Mouse (Mus musculus): ENCODE data around the gene Gpr55.
A peak's percentile ranks its signal among the peaks of the same experiment; 100 is the strongest.
"Not testable (repeated sequence)": the region's sequence is repeated elsewhere in the genome, so short reads cannot be mapped to it uniquely, and the experiment has no call there.

Gene Gpr55

GRCm38 (mm10) chr1:85960873-85961272 is at the start of gene Gpr55:
Gene Gpr55, minus strand, starts transcription at chr1:85961007.
- no peak for DNase-seq (ENCODE audit: low spot score in 2 of 2)

GRCm38 (mm10) chr1:86007778-86008177 is 47.0 kb upstream of the Gpr55 start:
- peak; percentile 50 to 72 for DNase-seq (ENCODE audit: low spot score in 2 of 2)

DNA sequence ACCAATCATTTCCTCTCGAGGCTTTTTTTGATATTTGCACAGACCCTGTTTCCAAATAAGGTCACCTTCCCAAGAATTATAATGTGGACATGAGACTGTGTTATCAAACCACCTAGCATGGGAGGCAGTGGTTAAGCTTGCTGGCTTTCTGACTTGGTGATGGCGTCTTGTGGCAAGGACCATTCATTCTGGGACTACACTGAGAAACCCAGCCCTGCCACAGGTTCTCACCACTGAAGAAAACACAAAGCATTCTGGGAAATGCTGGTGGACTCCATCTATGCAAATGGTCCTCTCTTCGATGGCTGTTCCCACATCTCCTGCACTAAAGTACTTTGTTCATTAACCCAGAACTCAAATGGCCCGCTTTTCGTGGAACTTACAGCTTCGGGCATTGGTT is 45.2 kb upstream of the Gpr55 start:
- DNase-seq (ENCODE audit: low spot score in 2 of 2): no peak

DNA sequence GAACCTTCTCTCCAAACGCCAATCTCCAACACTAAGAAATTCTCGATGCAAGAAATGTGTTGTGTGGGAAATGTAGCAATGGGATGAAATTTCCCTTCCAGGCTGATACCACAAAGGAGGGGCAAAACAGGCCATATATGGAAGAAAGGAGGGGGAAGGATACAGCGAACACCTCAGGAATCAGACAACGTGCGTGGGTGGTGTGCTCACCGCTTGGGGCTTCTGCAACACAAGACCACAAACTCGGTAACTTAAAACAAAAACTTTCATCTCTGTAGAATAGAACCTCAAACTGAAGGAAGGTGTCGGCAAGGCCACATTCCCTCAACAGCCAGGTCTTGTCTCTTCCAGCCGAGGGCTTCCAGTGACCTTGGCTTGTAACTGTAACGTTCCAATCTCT is 44.7 kb upstream of the Gpr55 start:
- DNase-seq (ENCODE audit: low spot score in 2 of 2): no peak

- DNase-seq (ENCODE audit: low spot score in 2 of 2): no peak
Observed at GRCm38 (mm10) chr1:85999853-86000570, 39.2 kb upstream of the Gpr55 start.

DNA sequence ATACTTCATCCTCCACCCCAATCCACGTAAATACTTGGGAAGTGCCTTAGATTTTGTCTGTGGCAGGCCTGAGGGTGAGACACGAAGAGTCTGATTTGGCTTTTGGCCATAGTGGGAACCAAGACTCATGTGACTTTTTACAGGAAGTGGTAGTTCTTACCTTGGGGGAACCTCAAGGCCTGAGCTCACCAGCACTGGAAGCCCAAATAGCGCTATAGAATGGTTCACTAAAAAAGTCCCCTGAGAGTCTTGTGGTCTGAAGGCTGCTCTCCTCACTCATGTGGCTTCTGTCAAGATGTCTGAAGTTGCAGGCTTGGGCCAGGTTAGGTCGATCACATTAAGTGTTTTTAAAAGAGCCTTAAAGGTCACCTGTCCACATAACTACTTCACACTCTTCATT is 37.2 kb upstream of the Gpr55 start:
- no peak for DNase-seq (ENCODE audit: low spot score in 2 of 2)

DNA sequence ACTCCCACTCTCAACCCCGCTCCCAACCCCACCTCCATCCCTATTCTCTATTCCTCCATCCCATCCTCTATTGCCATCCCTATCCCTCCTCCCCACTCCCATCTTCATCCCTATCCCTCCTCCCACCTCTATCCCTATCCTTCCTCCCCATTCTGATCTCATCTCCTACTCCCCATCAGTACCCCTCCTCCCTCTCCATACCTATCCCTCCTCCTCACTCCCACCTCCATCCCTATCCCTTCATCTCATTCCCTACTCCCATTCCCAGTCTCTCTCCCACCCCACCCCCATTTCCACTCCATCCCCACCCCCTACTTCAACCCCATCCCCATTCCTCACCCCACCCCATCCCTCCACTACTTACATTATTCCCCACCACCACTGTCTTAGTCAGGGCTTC is 36.4 kb upstream of the Gpr55 start:
- no peak for DNase-seq (ENCODE audit: low spot score in 2 of 2)

- DNase-seq (ENCODE audit: low spot score in 2 of 2): no peak
Observed at GRCm38 (mm10) chr1:85993541-85993940, 32.7 kb upstream of the Gpr55 start.

DNA sequence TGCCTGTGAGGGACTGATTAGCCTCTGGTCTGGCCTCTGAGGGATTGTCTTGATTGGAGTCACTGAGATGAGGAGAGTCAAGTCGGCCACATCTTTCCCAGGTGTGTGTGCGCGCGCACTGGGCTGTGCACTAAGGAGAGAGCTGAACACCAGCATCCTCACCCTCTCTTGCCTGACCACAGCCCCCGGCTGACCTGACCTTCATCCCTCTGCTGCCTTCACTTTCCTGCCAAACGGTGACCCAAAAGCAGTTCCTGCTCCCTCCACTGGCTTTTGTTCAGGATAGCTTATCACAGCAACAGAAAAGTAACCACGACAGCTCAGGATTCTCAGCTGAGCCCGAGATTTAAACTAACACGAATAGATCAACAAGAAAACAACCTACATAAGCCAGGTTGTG is 31.4 kb upstream of the Gpr55 start:
- DNase-seq (ENCODE audit: low spot score in 2 of 2): no peak

- DNase-seq (ENCODE audit: low spot score in 2 of 2): not testable (repeated sequence)
Observed at GRCm38 (mm10) chr1:85988882-85989281, 28.1 kb upstream of the Gpr55 start.

GRCm38 (mm10) chr1:85988351-85988750 is 27.5 kb upstream of the Gpr55 start:
- DNase-seq (ENCODE audit: low spot score in 2 of 2): no peak

- DNase-seq (ENCODE audit: low spot score in 2 of 2): no peak
Observed at GRCm38 (mm10) chr1:85985784-85986183, 25.0 kb upstream of the Gpr55 start.

DNA sequence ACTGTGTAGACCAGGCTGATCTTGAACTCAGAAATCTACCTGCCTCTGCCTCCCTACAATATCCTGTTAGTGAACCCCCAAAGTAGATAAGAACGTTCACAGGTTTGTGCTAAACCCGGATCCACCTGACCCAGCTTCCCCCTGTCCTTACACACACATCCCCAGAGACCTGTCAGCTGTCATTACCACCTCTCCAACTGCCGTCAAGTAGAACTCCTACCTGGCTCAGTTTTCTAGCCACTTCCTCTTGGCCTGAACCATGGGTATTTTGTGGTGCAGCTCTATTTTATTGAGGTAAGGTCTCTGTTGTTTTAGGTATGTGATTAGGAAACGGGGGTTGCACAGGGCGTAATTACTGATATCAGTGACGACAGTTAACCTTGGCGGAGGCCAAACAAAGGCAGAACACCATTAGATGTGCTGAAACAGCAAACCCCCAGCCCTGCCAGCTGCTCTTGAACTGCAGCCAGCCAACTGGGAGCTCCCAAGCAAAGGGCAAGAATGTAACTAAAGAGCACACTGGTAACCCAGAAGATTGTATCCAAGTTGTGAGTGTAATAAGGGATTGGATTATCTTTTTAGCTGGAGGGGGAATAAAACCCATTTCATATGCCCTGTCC is 21.0 kb upstream of the Gpr55 start:
- peak in 1 of 2 experiments; percentile 11 for DNase-seq (ENCODE audit: low spot score in 2 of 2)

DNA sequence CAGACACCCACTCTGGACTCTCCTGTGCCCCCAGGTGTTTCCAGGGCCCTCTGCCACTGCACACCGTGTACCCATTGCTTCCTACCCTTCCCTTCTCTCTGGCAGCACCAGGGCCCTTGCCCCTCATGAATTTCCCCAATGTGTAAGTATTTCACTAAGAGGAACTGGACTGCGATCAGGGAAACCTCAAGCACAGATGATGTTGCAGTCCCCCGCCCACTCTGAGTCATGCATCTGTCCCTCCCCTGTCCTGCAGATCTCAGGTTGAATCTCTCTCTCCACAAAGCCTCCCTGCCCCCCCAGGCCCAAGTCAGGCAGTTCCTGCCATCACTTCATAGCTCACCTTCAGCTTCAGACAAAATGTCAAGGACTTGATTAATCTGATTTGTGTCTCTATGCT is 16.9 kb upstream of the Gpr55 start:
- DNase-seq (ENCODE audit: low spot score in 2 of 2): no peak

DNA sequence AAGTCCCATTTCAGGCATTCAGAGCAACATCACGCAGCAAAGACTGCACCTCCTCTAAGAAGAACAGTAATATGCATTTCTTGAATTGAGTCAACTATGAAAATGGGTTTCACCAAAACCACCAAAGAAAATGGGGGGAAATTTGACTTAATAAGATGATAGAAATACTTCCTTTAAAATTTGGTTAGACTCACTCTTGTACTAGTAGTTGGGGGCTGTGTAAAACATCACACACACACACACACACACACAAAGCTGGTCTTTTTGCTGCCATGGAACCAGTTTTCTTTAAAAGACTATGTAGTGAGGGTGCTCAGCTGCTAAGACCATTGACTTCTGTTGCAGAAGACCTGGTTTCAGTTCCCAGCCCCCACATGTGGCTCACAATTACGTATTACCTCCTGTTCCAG is 12.7 kb upstream of the Gpr55 start:
- no peak for DNase-seq (ENCODE audit: low spot score in 2 of 2)

GRCm38 (mm10) chr1:85972341-85972740 is 11.5 kb upstream of the Gpr55 start:
- DNase-seq (ENCODE audit: low spot score in 2 of 2): no peak

DNA sequence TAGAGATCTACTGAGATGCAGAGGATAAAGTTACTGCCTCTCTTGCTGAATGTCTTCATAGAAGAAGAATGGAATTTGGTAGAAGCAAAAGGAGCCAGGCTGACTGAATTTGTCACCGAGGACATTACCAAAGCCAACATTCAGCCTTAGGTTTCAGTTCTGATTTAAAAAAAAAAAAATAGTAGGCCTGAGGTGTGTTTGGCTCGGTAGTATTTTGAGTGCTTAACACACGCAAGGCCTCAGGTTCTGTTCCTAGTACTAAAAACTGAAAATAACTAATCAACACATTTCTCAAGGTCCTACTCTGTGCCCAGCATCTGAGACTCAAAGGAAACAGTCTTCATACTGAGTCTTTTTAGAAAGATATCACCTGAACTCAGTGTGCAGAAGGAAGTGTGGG is 10.3 kb upstream of the Gpr55 start:
- DNase-seq (ENCODE audit: low spot score in 2 of 2): no peak

GRCm38 (mm10) chr1:85969519-85969918 is 8.7 kb upstream of the Gpr55 start:
- DNase-seq (ENCODE audit: low spot score in 2 of 2): no peak

- DNase-seq (ENCODE audit: low spot score in 2 of 2): no peak
Observed at GRCm38 (mm10) chr1:85969081-85969480, 8.3 kb upstream of the Gpr55 start.

- DNase-seq (ENCODE audit: low spot score in 2 of 2): no peak
Observed at GRCm38 (mm10) chr1:85965856-85966255, 5.0 kb upstream of the Gpr55 start.

DNA sequence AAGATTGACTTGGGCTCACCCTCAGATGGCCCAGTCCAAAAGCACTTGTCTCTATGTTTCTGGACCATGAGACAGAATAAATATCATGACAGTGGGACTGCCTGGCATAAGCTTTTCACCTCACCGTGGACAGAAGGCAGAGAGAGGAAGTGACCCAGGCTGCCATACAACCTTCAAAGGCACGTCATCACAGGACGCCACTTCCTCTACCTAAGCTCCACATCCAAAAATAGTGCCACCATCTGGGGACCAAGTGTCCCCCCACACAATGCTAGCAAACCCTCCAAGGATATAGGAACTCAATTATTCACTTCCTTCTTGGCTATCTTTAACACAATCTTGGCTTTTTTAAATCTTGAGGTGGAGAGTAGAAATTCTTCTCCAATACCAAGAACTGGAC is 1.3 kb upstream of the Gpr55 start:
- no peak for DNase-seq (ENCODE audit: low spot score in 2 of 2)

DNA sequence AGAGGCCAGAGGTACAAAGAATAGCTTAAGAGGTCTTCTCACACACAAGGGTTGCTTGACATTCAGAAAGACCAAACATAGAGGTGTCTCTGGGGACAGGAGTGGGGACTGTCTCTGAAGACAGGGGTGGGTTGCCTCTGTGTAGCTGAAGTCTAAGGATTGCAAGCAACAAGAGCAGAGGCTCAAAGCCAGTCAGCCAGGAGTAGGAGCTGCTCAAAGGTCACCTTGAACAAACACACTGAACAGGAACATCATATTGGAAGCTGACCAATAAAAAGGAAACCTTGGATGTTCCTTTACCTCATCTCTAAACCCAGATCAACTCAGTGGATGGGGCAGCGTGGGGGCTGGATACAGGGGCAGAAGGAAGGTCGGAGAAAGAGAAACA is 924 bp downstream of the Gpr55 start:
- DNase-seq (ENCODE audit: low spot score in 2 of 2): no peak

- DNase-seq (ENCODE audit: low spot score in 2 of 2): no peak
Observed at GRCm38 (mm10) chr1:85959129-85959888, 1.5 kb downstream of the Gpr55 start.
